Mouse (Mus musculus): ENCODE data around the gene Fcgr4. TPM values are rescaled to one million over a fixed set of nuclear protein-coding genes. Genes with fewer than 3 reads are reported as not detected.
"Not testable (repeated sequence)": the region's sequence is repeated elsewhere in the genome, so short reads cannot be mapped to it uniquely, and the experiment has no call there.

Gene Fcgr4
- polyA plus RNA-seq, 1 experiment from 2014 or later, result 0.20 TPM

GRCm38 (mm10) chr1:171077192-171077591 lies 58.5 kb downstream of the Fcgr4 start:
- not testable (repeated sequence) for ATAC-seq (ENCODE audit: low FRiP score, low read depth); H3K9me3 ChIP-seq; H3K36me3 ChIP-seq; H3K4me1 ChIP-seq; H3K9ac ChIP-seq; H3K27ac ChIP-seq; H3K4me3 ChIP-seq; H3K4me2 ChIP-seq (replicated peaks)
- WGBS, result 42% methylated on average over 5 of the region's 5 CpGs
- H3K27me3 ChIP-seq (replicated peaks), result peaks cover 31% of the 10 kb centered on the region

DNA sequence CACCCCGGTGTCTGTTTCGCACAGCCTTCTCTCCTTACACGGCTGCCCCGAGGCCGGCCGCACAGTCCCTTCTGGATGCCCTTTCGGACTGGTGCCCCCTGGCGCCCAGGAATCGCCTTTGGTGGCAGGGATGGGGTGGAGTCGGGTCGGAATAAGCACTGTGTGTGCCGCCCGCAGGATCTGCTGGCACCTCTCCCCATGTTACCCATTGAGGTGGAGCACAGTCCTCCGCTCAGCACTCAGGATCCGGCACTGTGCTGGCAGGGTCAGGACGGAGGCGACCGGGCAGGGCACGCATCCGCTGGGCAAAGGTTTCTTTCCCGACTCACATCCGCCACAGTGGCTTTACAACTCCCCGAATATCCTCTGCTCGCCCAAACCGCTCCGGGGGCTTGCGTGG lies 59.2 kb downstream of the Fcgr4 start:
- 7% methylated on average over 19 of the region's 27 CpGs for whole genome bisulfite sequencing
- Histone ChIP-seq H3K4me2 (replicated peaks) (peak overlapping the region; percentile 40), H3K27me3 (replicated peaks) (peaks cover 31% of the 10 kb centered on the region)
- not testable (repeated sequence) for H3K36me3 ChIP-seq, H3K27ac ChIP-seq, H3K9ac ChIP-seq, H3K4me3 ChIP-seq, H3K9me3 ChIP-seq, H3K4me1 ChIP-seq
- peak; percentile 10; the same call in 1 of the 2 replicates for ATAC-seq (ENCODE audit: low FRiP score, low read depth)

- not testable (repeated sequence) for H3K9me3 ChIP-seq; ATAC-seq (ENCODE audit: low FRiP score, low read depth); H3K9ac ChIP-seq; H3K27ac ChIP-seq; H3K4me3 ChIP-seq; H3K36me3 ChIP-seq; H3K4me1 ChIP-seq
- WGBS, result 21% methylated on average over 12 of the region's 12 CpGs
- Histone ChIP-seq H3K27me3 (replicated peaks) (peaks cover 31% of the 10 kb centered on the region), H3K4me2 (replicated peaks) (peak overlapping the region; percentile 37)
These were observed 59.7 kb downstream of the Fcgr4 start for GRCm38 (mm10) chr1:171078419-171078818.

DNA sequence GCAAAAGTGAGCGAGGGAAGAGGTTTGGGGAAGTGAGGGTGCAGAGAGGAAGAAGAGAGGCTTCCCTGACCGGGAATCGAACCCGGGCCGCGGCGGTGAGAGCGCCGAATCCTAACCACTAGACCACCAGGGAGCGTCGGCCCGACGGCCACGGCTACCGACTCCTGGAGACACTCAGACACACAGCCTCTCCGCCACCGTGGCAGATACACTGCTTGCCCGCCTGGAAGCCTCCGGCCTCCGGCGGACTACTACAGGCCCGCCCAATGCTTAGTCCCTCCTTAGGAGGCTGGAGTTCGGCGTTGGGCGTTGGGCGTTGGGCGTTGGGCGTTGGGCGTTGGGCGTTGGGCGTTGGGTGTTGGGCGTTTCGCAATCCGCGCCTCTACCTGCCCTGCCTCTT lies 60.6 kb downstream of the Fcgr4 start:
- not testable (repeated sequence) for H3K27ac ChIP-seq; H3K9me3 ChIP-seq; H3K4me3 ChIP-seq; H3K36me3 ChIP-seq; H3K4me1 ChIP-seq; H3K4me2 ChIP-seq (replicated peaks); H3K9ac ChIP-seq
- peaks cover 24% of the 10 kb centered on the region for H3K27me3 ChIP-seq (replicated peaks)
- peak; percentile 34 for ATAC-seq (ENCODE audit: low FRiP score, low read depth)
- whole genome bisulfite sequencing, result 0% methylated on average over 1 of the region's 35 CpGs

Small RNA genes lying within 50 kb of the gene (microRNA-seq; reads per million reads assigned to microRNA genes)
- gene Gm27552 (not detected), gene Mir6546 (4.6 reads per million, percentile 13 among the genes with 10 or more reads in this experiment)

Other genes with a start within 250 kb of the Fcgr4 start
- 9.6 and 10.2 TPM in 2 replicates for gene Atf6, start 151.1 kb upstream of the Fcgr4 start, polyA plus RNA-seq (2016; fragmentation: Nextera tagmentation; extraction: Ambion mirVana)
- 0.29 and 0.51 TPM in 2 replicates for gene Gm26620, start 133.9 kb upstream of the Fcgr4 start, polyA plus RNA-seq (2016; fragmentation: Nextera tagmentation; extraction: Ambion mirVana)
- gene Dusp12, start 133.4 kb upstream of the Fcgr4 start, polyA plus RNA-seq (2016; fragmentation: Nextera tagmentation; extraction: Ambion mirVana), result 34.1 and 39.0 TPM in 2 replicates
- gene Fcrlb, start 106.0 kb upstream of the Fcgr4 start, polyA plus RNA-seq (2016; fragmentation: Nextera tagmentation; extraction: Ambion mirVana), result 0.20 and 0.26 TPM in 2 replicates
- gene Fcrla, start 91.3 kb upstream of the Fcgr4 start, polyA plus RNA-seq (2016; fragmentation: Nextera tagmentation; extraction: Ambion mirVana), result not detected in 2 replicates
- gene Fcgr2b, start 42.4 kb upstream of the Fcgr4 start, polyA plus RNA-seq (2016; fragmentation: Nextera tagmentation; extraction: Ambion mirVana), result 0.24 TPM in 1 of 2 replicates, not detected in the other
- gene Fcgr3, start 46.0 kb downstream of the Fcgr4 start, polyA plus RNA-seq (2016; fragmentation: Nextera tagmentation; extraction: Ambion mirVana), result 6.9 and 7.4 TPM in 2 replicates
- 1.7 and 2.3 TPM in 2 replicates for gene Cfap126, start 95.0 kb downstream of the Fcgr4 start, polyA plus RNA-seq (2016; fragmentation: Nextera tagmentation; extraction: Ambion mirVana)
- 228 and 233 TPM in 2 replicates for gene Sdhc, start 131.7 kb downstream of the Fcgr4 start, polyA plus RNA-seq (2016; fragmentation: Nextera tagmentation; extraction: Ambion mirVana)
- gene Mpz, start 131.8 kb downstream of the Fcgr4 start, polyA plus RNA-seq (2016; fragmentation: Nextera tagmentation; extraction: Ambion mirVana), result 6.5 and 7.8 TPM in 2 replicates
- gene Pcp4l1, start 177.3 kb downstream of the Fcgr4 start, polyA plus RNA-seq (2016; fragmentation: Nextera tagmentation; extraction: Ambion mirVana), result 5.9 and 6.2 TPM in 2 replicates
- gene Nr1i3, start 195.1 kb downstream of the Fcgr4 start, polyA plus RNA-seq (2016; fragmentation: Nextera tagmentation; extraction: Ambion mirVana), result 0.20 and 0.24 TPM in 2 replicates
- 30.1 and 30.8 TPM in 2 replicates for gene Tomm40l, start 203.6 kb downstream of the Fcgr4 start, polyA plus RNA-seq (2016; fragmentation: Nextera tagmentation; extraction: Ambion mirVana)
- gene Apoa2, start 206.1 kb downstream of the Fcgr4 start, polyA plus RNA-seq (2016; fragmentation: Nextera tagmentation; extraction: Ambion mirVana), result 5.4 and 7.6 TPM in 2 replicates
- gene Fcer1g, start 215.4 kb downstream of the Fcgr4 start, polyA plus RNA-seq (2016; fragmentation: Nextera tagmentation; extraction: Ambion mirVana), result 21.9 and 24.3 TPM in 2 replicates
- gene Adamts4, start 231.5 kb downstream of the Fcgr4 start, polyA plus RNA-seq (2016; fragmentation: Nextera tagmentation; extraction: Ambion mirVana), result 6.2 and 6.3 TPM in 2 replicates
- 233 and 247 TPM in 2 replicates for gene Ndufs2, start 232.5 kb downstream of the Fcgr4 start, polyA plus RNA-seq (2016; fragmentation: Nextera tagmentation; extraction: Ambion mirVana)

Measured in neural tube, embryonic 12.5 days (tissue).